Comparison of ENCODE assay signal across 24 mouse cellular contexts in genomic region chr5:149198782-149199181, GRCm38 (mm10).
"Had no signal": no experiment of that assay in that cellular context is flagged by ENCODE, and none has a peak within 500 bp of the region (broad histone marks: within the 10 kb centered on the region; RNA-seq: fewer than 3 reads in every experiment).

No protein-coding gene starts in this region.

- DNase-seq: gastrocnemius, adult 2 months; gastrocnemius, postnatal 10 days; gastrocnemius, postnatal 25 days; heart, adult 18-20 months; heart, postnatal 10 days; heart, postnatal 4 days; kidney, adult 11 months; kidney, postnatal 14 days; layer of hippocampus, adult 9-11 months; layer of hippocampus, postnatal 36 days; left cerebral cortex, postnatal 4 days had no signal

- H3K27me3 ChIP-seq: heart, embryonic 12.5 days; hindbrain, embryonic 12.5 days; kidney, embryonic 15.5 days; limb, embryonic 13.5 days; limb, embryonic 15.5 days had no signal

- H3K9ac ChIP-seq: heart, embryonic 12.5 days; hindbrain, embryonic 12.5 days; hindbrain, embryonic 14.5 days; kidney, embryonic 15.5 days; limb, embryonic 13.5 days; limb, embryonic 15.5 days had no signal

- H3K4me3 ChIP-seq: gastrocnemius, adult 2 months; heart, embryonic 10.5 days; heart, embryonic 12.5 days; hindbrain, embryonic 10.5 days; hindbrain, embryonic 12.5 days; kidney, embryonic 15.5 days; limb, embryonic 13.5 days; limb, embryonic 15.5 days had no signal

- ATAC-seq: forebrain, embryonic 16.5 days; hindbrain, embryonic 16.5 days; inflammation-experienced regulatory T-cells, adult 6 months; intestine, embryonic 16.5 days had no signal

- H3K27ac ChIP-seq: heart, embryonic 10.5 days; hindbrain, embryonic 10.5 days; hindbrain, embryonic 12.5 days; hindbrain, embryonic 14.5 days; kidney, embryonic 15.5 days; kidney, postnatal 0 days; limb, embryonic 13.5 days; limb, embryonic 15.5 days had no signal

- H3K4me2 ChIP-seq: heart, embryonic 12.5 days; hindbrain, embryonic 12.5 days; hindbrain, embryonic 14.5 days; kidney, embryonic 15.5 days; limb, embryonic 13.5 days; limb, embryonic 15.5 days had no signal

- H3K4me1 ChIP-seq: heart, embryonic 10.5 days had no signal

- H3K9me3 ChIP-seq: heart, embryonic 10.5 days; heart, embryonic 12.5 days; hindbrain, embryonic 10.5 days; hindbrain, embryonic 12.5 days; kidney, embryonic 15.5 days; limb, embryonic 13.5 days; limb, embryonic 15.5 days had no signal
